7 mouse cellular contexts compared by ENCODE assay signal in the genomic region with DNA sequence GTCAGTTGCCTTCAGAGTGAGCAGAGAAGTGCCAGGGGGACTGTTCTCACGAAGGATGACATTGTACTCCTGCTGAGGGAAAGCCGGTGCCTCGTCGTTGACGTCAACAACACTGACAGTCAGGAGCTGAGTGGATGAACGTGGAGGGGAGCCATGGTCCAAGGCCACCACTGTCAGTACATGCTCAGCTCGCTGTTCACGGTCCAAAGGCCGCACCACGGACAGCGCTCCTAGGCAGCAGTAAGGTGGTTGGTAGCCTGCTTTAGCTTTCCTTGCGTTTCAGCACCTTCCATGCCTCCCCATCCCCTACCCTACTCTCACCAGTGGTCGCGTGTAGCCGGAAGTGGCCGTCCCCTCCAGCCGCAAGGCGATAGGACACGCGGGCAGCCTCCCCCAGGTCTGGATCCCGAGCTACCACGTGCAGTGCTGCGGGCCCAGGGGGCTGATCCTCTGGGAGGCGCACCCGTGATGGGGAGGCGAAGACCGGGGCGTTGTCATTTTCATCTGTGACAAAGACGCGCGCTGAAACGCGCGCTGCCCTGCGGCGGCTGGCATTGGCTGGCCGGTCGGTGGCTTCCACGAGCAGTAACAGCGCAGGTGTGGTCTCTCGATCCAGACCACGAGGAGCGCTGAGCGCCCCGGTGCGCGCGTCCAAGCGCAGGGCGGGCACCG. TPM values are rescaled to one million over a fixed set of nuclear protein-coding genes. Genes with fewer than 3 reads are reported as not detected.
DNase-seq lines count a peak whose midpoint lies in the region; ATAC-seq and TF ChIP-seq lines count a peak whose summit lies in the region.

No protein-coding gene starts in this region.

- WGBS in hindbrain, embryonic 13.5 days, result 19% methylated on average over 51 of the region's 51 CpGs
- WGBS in hindbrain, embryonic 12.5 days, result 22% methylated on average over 51 of the region's 51 CpGs
- 23% methylated on average over 51 of the region's 51 CpGs for WGBS in forebrain, embryonic 14.5 days
- WGBS in midbrain, embryonic 14.5 days, result 18% methylated on average over 51 of the region's 51 CpGs

- no peak overlapping the region for H3K27ac ChIP-seq in hindbrain, embryonic 13.5 days
- H3K27ac ChIP-seq in hindbrain, embryonic 12.5 days, result no peak overlapping the region
- no peak overlapping the region for H3K27ac ChIP-seq in bone marrow macrophage, adult 2 months (ENCODE audit: insufficient read depth, low read depth, low read length)
- H3K27ac ChIP-seq in forebrain, embryonic 14.5 days (ENCODE audit: low read depth, low read length), result no peak overlapping the region
- H3K27ac ChIP-seq in midbrain, embryonic 14.5 days (replicated peaks; ENCODE audit: low read depth, low read length), result no peak overlapping the region

- TF ChIP-seq CTCF in bone marrow macrophage, adult 2 months (IDR thresholded peaks at IDR 0.05; ENCODE audit: low read depth, low read length), result no peak

- peaks cover 15% of the 10 kb centered on the region for H3K4me1 ChIP-seq in hindbrain, embryonic 13.5 days (replicated peaks)
- H3K4me1 ChIP-seq in hindbrain, embryonic 12.5 days, result 0 out of 2 replicates have a peak, but pooled peaks cover 4% of the 10 kb centered on the region
- H3K4me1 ChIP-seq in bone marrow macrophage, adult 2 months (ENCODE audit: control insufficient read depth, insufficient read depth, low read length), result peaks cover 8% of the 10 kb centered on the region
- no peaks in the 10 kb centered on the region for H3K4me1 ChIP-seq in forebrain, embryonic 14.5 days (ENCODE audit: control insufficient read depth, insufficient read depth, low read length)
- H3K4me1 ChIP-seq in midbrain, embryonic 14.5 days (ENCODE audit: control insufficient read depth, insufficient read depth, low read length), result no peaks in the 10 kb centered on the region

- H3K4me3 ChIP-seq in hindbrain, embryonic 13.5 days, result no peak overlapping the region
- no peak overlapping the region for H3K4me3 ChIP-seq in hindbrain, embryonic 12.5 days
- peak overlapping the region; percentile 63 for H3K4me3 ChIP-seq in bone marrow macrophage, adult 2 months (ENCODE audit: insufficient read depth, low read length)
- H3K4me3 ChIP-seq in forebrain, embryonic 14.5 days (ENCODE audit: low read depth, low read length), result no peak overlapping the region
- no peak overlapping the region for H3K4me3 ChIP-seq in midbrain, embryonic 14.5 days (replicated peaks; ENCODE audit: low read depth, low read length)

- no peak for ATAC-seq in hindbrain, embryonic 13.5 days (ENCODE audit: low FRiP score)
- no peak for ATAC-seq in hindbrain, embryonic 12.5 days (ENCODE audit: low FRiP score)
- 0 out of 2 replicates have a peak, but pooled peaks have one; percentile 22 for ATAC-seq in forebrain, embryonic 14.5 days
- 0 out of 2 replicates have a peak, but pooled peaks have one; percentile 7 for ATAC-seq in midbrain, embryonic 14.5 days (ENCODE audit: low FRiP score, low TSS enrichment)

- intact Hi-C loops in gastrocnemius, postnatal 36 days (cut with DNase I), result no loop called here

- H3K27me3 ChIP-seq in hindbrain, embryonic 13.5 days, result peaks cover 23% of the 10 kb centered on the region
- H3K27me3 ChIP-seq in hindbrain, embryonic 12.5 days, result peaks cover 31% of the 10 kb centered on the region
- 0 out of 2 replicates have a peak, but pooled peaks cover 3% of the 10 kb centered on the region for H3K27me3 ChIP-seq in forebrain, embryonic 14.5 days (replicated peaks; ENCODE audit: control insufficient read depth, insufficient read depth, low read length)
- H3K27me3 ChIP-seq in midbrain, embryonic 14.5 days (ENCODE audit: control insufficient read depth, insufficient read depth, low read length), result peaks cover 10% of the 10 kb centered on the region; the same call in 1 of the 2 replicates

- no peak overlapping the region for H3K9ac ChIP-seq in hindbrain, embryonic 13.5 days
- H3K9ac ChIP-seq in hindbrain, embryonic 12.5 days, result no peak overlapping the region
- H3K9ac ChIP-seq in forebrain, embryonic 14.5 days (ENCODE audit: low read length), result 0 out of 2 replicates have a peak overlapping the region, but pooled peaks have one; percentile 25
- no peak overlapping the region for H3K9ac ChIP-seq in midbrain, embryonic 14.5 days (replicated peaks; ENCODE audit: low read length)

- peak overlapping the region; percentile 21; the same call in 1 of the 2 replicates for H3K4me2 ChIP-seq in hindbrain, embryonic 13.5 days
- no peak overlapping the region for H3K4me2 ChIP-seq in hindbrain, embryonic 12.5 days (replicated peaks)
- no peak overlapping the region for H3K4me2 ChIP-seq in forebrain, embryonic 14.5 days (ENCODE audit: low read length)
- H3K4me2 ChIP-seq in midbrain, embryonic 14.5 days (ENCODE audit: low read length), result no peak overlapping the region

- no peak for TF ChIP-seq POLR2A in bone marrow macrophage, adult 2 months (IDR thresholded peaks at IDR 0.05; ENCODE audit: borderline replicate concordance, low read depth, low read length)

- no peak for DNase-seq in forebrain, embryonic 14.5 days (ENCODE audit: low spot score)
- DNase-seq in midbrain, embryonic 14.5 days, result no peak
- DNase-seq in urinary bladder, postnatal 36 days (ENCODE audit: low spot score in 2 of 2), result no peak
- no peak for DNase-seq in gastrocnemius, postnatal 36 days

- H3K36me3 ChIP-seq in hindbrain, embryonic 13.5 days, result peaks cover 90% of the 10 kb centered on the region
- peaks cover 79% of the 10 kb centered on the region for H3K36me3 ChIP-seq in hindbrain, embryonic 12.5 days
- H3K36me3 ChIP-seq in forebrain, embryonic 14.5 days (ENCODE audit: control insufficient read depth, insufficient read depth, low read length), result peaks cover 94% of the 10 kb centered on the region
- peaks cover 96% of the 10 kb centered on the region for H3K36me3 ChIP-seq in midbrain, embryonic 14.5 days (ENCODE audit: control insufficient read depth, insufficient read depth, low read length)

- H3K9me3 ChIP-seq in hindbrain, embryonic 13.5 days, result no peaks in the 10 kb centered on the region
- no peaks in the 10 kb centered on the region for H3K9me3 ChIP-seq in hindbrain, embryonic 12.5 days (replicated peaks)
- H3K9me3 ChIP-seq in forebrain, embryonic 14.5 days (replicated peaks; ENCODE audit: control insufficient read depth, low read length), result no peaks in the 10 kb centered on the region
- H3K9me3 ChIP-seq in midbrain, embryonic 14.5 days (ENCODE audit: control insufficient read depth, low read length), result no peaks in the 10 kb centered on the region

RNA-seq across cellular contexts. Expression of gene Tpp1, which starts 9.9 kb away (rescaled TPM):
- 39.9 and 46.8 TPM in 2 replicates for polyA plus RNA-seq in hindbrain, embryonic 13.5 days (2015; fragmentation: Nextera tagmentation; extraction: Ambion mirVana)
- 47.4 and 49.5 TPM in 2 replicates for polyA plus RNA-seq in hindbrain, embryonic 12.5 days (2016; fragmentation: Nextera tagmentation; extraction: Ambion mirVana)
- polyA plus RNA-seq in bone marrow macrophage, adult 2 months (2012; ENCODE audit: insufficient read depth, insufficient read length, missing spikeins), result 257 and 299 TPM in 2 replicates
- 41.1 and 44.3 TPM in 2 replicates for polyA plus RNA-seq in forebrain, embryonic 14.5 days (2014; fragmentation: Nextera tagmentation; extraction: Ambion mirVana)
- polyA plus RNA-seq in midbrain, embryonic 14.5 days (2014; fragmentation: Nextera tagmentation; extraction: Ambion mirVana), result 22.5 and 49.5 TPM in 2 replicates
- 10 to 100 TPM; 37.0 to 40.7 TPM for total RNA-seq in gastrocnemius, postnatal 36 days (2021)

RNA-seq across cellular contexts. Expression of gene Taf10, which starts 17.8 kb away (rescaled TPM):
- 111 and 122 TPM in 2 replicates for polyA plus RNA-seq in hindbrain, embryonic 13.5 days (2015; fragmentation: Nextera tagmentation; extraction: Ambion mirVana)
- polyA plus RNA-seq in hindbrain, embryonic 12.5 days (2016; fragmentation: Nextera tagmentation; extraction: Ambion mirVana), result 146 and 171 TPM in 2 replicates
- 120 and 133 TPM in 2 replicates for polyA plus RNA-seq in bone marrow macrophage, adult 2 months (2012; ENCODE audit: insufficient read depth, insufficient read length, missing spikeins)
- 116 and 164 TPM in 2 replicates for polyA plus RNA-seq in forebrain, embryonic 14.5 days (2014; fragmentation: Nextera tagmentation; extraction: Ambion mirVana)
- 131 and 152 TPM in 2 replicates for polyA plus RNA-seq in midbrain, embryonic 14.5 days (2014; fragmentation: Nextera tagmentation; extraction: Ambion mirVana)
- total RNA-seq in gastrocnemius, postnatal 36 days (2021), result 10 to 100 TPM; 64.6 to 74.8 TPM

RNA-seq across cellular contexts. Expression of gene Rrp8, which starts 24.8 kb away (rescaled TPM):
- 25.8 and 28.0 TPM in 2 replicates for polyA plus RNA-seq in hindbrain, embryonic 13.5 days (2015; fragmentation: Nextera tagmentation; extraction: Ambion mirVana)
- 32.7 and 36.6 TPM in 2 replicates for polyA plus RNA-seq in hindbrain, embryonic 12.5 days (2016; fragmentation: Nextera tagmentation; extraction: Ambion mirVana)
- 13.9 and 22.3 TPM in 2 replicates for polyA plus RNA-seq in bone marrow macrophage, adult 2 months (2012; ENCODE audit: insufficient read depth, insufficient read length, missing spikeins)
- polyA plus RNA-seq in forebrain, embryonic 14.5 days (2014; fragmentation: Nextera tagmentation; extraction: Ambion mirVana), result 19.3 and 20.3 TPM in 2 replicates
- polyA plus RNA-seq in midbrain, embryonic 14.5 days (2014; fragmentation: Nextera tagmentation; extraction: Ambion mirVana), result 18.6 and 24.4 TPM in 2 replicates
- 10 to 100 TPM in 1 of 2 experiments, 1 to 10 TPM in 1; 9.9 to 13.3 TPM for total RNA-seq in gastrocnemius, postnatal 36 days (2021)

RNA-seq across cellular contexts. Expression of gene Dchs1, which starts 25.5 kb away (rescaled TPM):
- polyA plus RNA-seq in hindbrain, embryonic 13.5 days (2015; fragmentation: Nextera tagmentation; extraction: Ambion mirVana), result 15.8 and 16.1 TPM in 2 replicates
- 26.9 and 28.6 TPM in 2 replicates for polyA plus RNA-seq in hindbrain, embryonic 12.5 days (2016; fragmentation: Nextera tagmentation; extraction: Ambion mirVana)
- 0.49 and 1.0 TPM in 2 replicates for polyA plus RNA-seq in bone marrow macrophage, adult 2 months (2012; ENCODE audit: insufficient read depth, insufficient read length, missing spikeins)
- polyA plus RNA-seq in forebrain, embryonic 14.5 days (2014; fragmentation: Nextera tagmentation; extraction: Ambion mirVana), result 18.3 and 21.7 TPM in 2 replicates
- polyA plus RNA-seq in midbrain, embryonic 14.5 days (2014; fragmentation: Nextera tagmentation; extraction: Ambion mirVana), result 22.4 and 26.1 TPM in 2 replicates
- total RNA-seq in gastrocnemius, postnatal 36 days (2021), result 1 to 10 TPM; 3.1 to 4.0 TPM

RNA-seq across cellular contexts. Expression of gene Ilk, which starts 25.6 kb away (rescaled TPM):
- 181 and 191 TPM in 2 replicates for polyA plus RNA-seq in hindbrain, embryonic 13.5 days (2015; fragmentation: Nextera tagmentation; extraction: Ambion mirVana)
- polyA plus RNA-seq in hindbrain, embryonic 12.5 days (2016; fragmentation: Nextera tagmentation; extraction: Ambion mirVana), result 216 and 226 TPM in 2 replicates
- 206 and 213 TPM in 2 replicates for polyA plus RNA-seq in bone marrow macrophage, adult 2 months (2012; ENCODE audit: insufficient read depth, insufficient read length, missing spikeins)
- polyA plus RNA-seq in forebrain, embryonic 14.5 days (2014; fragmentation: Nextera tagmentation; extraction: Ambion mirVana), result 207 and 214 TPM in 2 replicates
- 166 and 199 TPM in 2 replicates for polyA plus RNA-seq in midbrain, embryonic 14.5 days (2014; fragmentation: Nextera tagmentation; extraction: Ambion mirVana)
- 10 to 100 TPM; 44.3 to 45.6 TPM for total RNA-seq in gastrocnemius, postnatal 36 days (2021)

Comparison
In these comparisons a context has a peak if more than half of its experiments do, and no peak if none do; other contexts are left out.
1. ATAC-seq: peak in forebrain, embryonic 14.5 days (single experiment) and midbrain, embryonic 14.5 days (single experiment); none in hindbrain, embryonic 13.5 days (single experiment) and hindbrain, embryonic 12.5 days (single experiment).